Mouse (Mus musculus) induced T-regulatory cell, adult 2 months (primary cell): ENCODE data around the gene Zfp609.
"Not testable (repeated sequence)": the region's sequence is repeated elsewhere in the genome, so short reads cannot be mapped to it uniquely, and the experiment has no call there.

Source experiments
- DNase-seq: peaks from one replicate; pipeline ENCODE4 v3.0.0-alpha.2; 2012; ENCODE audit warnings: low read depth

Gene Zfp609

GRCm38 (mm10) chr9:65718195-65718594, 109.2 kb downstream of the Zfp609 start:
- no peak for DNase-seq

DNA sequence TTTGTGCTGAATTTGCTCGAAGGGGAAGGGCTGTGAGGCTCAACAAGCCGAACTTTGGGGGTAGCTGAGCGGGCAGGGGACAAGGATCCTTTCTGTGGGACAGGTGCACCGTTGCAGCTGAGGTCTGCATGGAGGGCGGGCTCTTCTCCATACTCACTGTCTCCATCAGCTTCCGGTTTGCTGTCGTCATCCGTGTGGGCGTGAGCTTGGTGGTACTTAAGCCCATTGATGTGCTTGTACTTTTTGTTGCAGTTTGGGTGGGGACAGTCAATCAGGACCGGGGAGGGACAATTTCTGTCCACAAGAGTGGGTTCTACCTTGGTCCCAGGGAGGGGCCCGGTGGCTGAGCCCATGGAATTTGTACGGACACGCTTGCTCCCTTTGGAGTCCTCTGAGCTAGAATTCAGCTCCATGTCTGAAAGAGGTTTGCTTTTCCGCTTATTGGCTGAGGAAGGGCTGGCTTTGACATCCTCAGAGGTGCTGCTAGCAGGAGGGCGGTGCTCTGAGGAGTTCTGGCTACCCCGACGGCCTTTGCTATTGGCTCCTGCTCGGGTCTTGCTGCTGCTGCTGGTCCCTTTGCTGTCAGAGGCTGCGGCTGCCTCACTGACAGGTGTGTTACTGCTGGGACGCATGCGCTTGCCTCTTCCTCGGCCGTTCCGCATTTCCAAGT, 123.3 kb downstream of the Zfp609 start:
- no peak for DNase-seq

DNA sequence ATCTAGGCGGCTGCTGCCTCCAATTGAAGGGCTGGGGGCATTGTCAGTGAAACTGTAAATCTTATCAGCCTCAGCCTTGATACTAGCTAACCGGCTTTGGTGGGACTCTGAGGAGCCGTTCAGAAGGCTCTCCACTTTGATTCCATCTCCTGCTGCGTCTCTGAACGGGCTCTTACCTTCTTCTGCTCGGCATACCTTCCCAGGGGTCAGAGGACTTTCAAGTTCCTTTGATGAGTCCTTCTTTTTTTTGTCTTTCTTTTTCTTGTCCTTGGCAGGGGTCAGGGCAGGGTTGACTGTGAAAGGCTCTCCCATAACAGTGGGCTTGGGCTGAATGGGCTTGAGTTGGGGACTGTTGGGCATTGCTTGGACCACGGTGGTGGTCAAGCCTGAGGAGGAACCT, 124.1 kb downstream of the Zfp609 start:
- no peak for DNase-seq

GRCm38 (mm10) chr9:65702286-65702685, 125.1 kb downstream of the Zfp609 start:
- DNase-seq: no peak

DNA sequence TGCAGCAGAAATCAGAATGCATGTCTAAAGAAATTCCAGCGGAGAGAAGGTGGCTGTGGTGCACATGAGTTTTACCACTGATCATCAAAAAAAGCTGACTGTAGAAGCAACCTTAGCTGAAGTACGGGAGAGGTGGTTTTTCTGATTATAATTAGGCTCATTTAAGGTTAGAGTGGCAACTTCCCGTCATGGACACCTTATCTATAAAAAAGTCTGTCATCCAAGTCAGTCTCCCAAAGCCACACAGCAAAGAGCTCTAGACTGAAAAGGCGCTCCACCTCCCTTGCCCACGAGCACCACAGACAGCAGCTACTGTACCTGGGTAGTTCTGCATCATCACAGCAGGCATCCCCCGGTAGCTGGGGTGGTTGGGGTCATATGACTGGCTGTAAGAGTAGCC, 126.9 kb downstream of the Zfp609 start:
- no peak for DNase-seq

- no peak for DNase-seq
Observed at GRCm38 (mm10) chr9:65697992-65698391, 129.4 kb downstream of the Zfp609 start.

- no peak for DNase-seq
Observed at GRCm38 (mm10) chr9:65697356-65697755, 130.0 kb downstream of the Zfp609 start.

DNA sequence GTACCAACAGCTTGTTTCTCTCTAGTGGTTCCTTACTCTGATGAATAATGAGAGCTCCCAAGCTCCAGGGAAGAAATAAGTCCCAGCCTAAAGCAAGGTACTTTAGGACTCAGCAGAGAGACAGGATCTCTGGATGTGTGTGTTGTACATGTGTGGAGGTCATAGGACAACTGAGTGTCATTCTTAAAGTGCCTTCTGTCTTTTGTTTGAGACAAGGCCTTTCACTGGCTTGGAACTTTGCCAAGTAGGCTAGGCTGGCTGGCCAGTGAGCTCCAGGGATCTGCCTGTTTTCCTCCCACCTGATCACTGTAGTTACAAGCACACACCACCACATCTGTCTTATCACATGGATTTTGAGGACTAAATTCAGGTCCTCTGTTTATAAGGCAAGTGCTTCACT, 131.0 kb downstream of the Zfp609 start:
- DNase-seq: no peak

GRCm38 (mm10) chr9:65695646-65696045, 131.7 kb downstream of the Zfp609 start:
- no peak for DNase-seq

- no peak for DNase-seq
Observed at GRCm38 (mm10) chr9:65692959-65693603, 134.3 kb downstream of the Zfp609 start.

DNA sequence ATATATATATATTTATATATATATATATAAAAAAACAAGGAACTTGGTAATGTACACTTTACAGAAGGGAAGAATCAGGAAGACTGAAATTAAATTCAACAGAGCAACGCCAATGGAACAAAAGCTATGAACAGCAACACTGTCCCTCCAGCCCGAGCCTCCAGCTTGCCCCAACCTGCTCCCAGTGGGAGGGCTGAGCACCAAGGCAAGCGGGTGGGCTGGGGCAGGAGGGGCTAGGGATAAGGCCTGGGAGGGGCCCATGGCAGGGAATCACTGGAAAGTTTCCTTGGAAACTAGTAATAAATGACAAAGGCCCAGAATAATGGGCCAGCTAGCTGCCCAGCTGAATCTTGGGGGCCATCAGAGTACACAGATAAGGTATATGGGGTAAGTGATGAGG, 134.9 kb downstream of the Zfp609 start:
- DNase-seq: no peak

DNA sequence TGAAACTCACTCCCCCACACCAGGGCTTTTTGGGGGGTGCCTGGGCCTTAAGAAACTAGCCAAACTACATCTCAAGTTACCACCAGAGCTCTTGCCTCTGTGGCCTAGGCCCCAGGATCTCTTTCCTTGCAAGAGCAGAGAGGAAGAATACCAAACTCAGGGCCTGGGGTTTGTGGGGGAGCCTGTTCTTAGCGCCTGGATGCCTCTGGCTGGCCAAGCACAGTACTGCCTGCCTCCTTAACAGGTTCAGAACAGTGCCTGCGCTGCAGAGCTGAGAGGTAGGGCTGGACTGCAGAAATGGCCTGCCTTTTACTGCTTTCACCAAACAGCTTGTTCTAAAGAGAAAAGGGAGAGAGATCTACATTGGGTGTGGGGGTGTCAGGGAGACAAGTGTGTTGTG, 137.5 kb downstream of the Zfp609 start:
- DNase-seq: not testable (repeated sequence)

DNA sequence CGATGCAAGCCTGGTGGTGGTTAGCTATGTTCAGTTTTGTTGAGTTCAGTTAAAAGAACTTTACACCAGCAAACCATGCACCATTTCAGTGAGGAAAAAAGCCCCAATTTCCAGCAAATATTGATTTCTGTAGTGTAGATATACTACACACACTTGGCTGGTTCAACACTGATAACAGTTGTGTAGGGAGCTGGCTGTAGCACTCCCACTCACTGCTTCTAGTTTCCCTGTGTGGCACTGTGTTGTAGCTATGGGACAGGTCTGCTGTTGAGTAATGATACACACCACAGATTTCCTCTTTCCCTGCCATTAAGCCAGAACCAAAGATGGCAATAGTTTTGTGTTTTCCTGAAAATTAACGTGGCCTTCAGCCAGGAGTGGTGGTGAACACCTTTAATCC, 142.7 kb downstream of the Zfp609 start:
- DNase-seq: no peak

DNA sequence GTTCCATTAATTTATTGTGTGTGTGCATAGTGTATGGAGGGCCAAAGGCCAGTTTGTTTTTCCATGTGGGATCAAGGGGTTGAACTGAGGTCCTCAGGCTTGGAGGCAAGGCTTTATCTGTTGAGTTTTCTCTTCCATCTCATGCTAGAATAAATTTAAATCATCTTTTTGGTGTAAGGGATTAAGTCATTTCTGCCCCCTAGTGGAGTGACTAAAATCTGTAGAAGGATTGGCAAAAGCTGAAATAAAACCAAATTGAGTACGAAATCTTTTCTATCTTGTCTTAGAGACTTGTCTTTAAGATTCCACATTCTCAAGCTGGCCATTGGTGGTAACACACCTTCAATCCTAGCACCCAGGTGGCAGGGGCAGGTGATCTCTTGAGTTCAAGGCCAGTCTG, 144.4 kb downstream of the Zfp609 start:
- peak; percentile 64 for DNase-seq

DNA sequence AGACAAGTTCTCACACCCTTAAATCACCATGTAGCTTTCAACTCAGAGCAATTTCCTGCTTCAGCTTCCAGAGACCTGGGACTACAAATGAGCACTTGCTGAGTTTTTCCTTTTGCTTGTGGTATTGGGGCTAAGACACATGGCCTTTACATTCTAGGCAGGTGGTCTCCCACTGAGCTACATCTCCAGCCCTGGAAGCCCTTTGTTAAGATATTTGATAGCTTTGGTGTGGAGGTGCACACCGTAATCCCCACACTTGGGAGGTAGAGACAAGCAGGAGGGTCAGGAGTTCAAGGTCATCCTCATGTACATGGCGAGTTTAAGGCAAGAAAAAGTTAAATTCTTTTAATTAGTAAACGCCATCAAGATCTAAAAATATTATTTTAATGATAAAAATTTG, 145.2 kb downstream of the Zfp609 start:
- no peak for DNase-seq

DNA sequence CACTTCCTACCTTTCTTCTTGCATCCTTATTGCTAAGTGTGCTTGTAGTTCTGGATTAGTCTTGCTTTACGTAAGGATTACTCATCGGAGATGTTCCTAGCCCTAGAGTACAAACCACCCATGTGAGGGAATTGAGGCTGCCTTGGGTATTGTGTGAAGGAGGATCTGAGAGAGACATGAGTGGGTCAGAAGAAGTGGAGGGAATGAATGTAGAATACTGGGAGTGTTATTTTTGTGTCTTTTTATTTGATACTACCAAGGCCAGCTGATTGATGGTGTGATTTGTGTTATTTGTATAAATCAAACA, 145.8 kb downstream of the Zfp609 start:
- no peak for DNase-seq

- no peak for DNase-seq
Observed at GRCm38 (mm10) chr9:65680938-65681633, 146.3 kb downstream of the Zfp609 start.

- DNase-seq: no peak
Observed at GRCm38 (mm10) chr9:65679181-65679761, 148.1 kb downstream of the Zfp609 start.

GRCm38 (mm10) chr9:65677119-65677462, 150.3 kb downstream of the Zfp609 start:
- no peak for DNase-seq

GRCm38 (mm10) chr9:65676358-65677118, 150.8 kb downstream of the Zfp609 start:
- peak; percentile 96 for DNase-seq

DNA sequence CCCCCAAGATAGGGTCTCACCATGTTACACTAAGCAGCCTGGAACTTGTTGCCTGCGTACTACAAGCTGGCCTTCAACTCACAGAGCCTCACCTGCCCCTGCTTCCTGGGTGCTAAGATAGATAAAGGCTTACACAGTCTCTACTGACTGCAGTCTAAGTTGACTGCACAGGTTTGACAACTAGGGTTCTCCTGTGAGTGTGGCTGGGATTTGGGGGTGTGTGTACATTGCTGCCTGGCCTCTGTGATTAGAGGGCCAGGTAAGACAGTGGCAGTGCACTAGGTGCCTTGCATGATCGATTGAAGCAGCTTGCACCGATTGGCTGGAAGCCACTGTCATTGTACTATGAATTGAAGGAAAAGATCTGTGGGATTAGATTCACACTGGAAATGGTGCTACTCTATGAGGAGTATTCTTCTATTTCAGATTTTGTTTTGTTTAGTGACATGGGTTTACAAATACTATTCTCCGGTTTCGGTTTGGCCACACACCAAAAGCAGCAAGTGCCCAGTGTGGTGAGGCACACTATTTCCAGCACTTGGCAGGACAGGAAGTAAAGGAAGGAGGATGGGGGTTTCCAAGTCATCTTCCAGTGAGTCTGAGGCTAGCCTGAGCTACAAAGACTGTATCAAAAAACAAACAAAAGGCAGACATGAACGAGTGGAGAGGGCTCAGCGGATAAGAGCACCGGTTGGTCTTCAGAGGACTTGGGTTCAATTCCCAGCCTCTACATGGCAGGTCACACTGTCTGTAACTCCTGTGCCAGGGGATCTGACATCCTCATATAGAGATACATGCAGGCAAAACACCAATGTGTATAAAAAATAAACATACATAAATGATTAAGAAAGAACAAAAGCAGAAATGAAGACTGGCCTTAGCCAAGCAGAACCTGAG, 151.7 kb downstream of the Zfp609 start:
- DNase-seq: no peak

GRCm38 (mm10) chr9:65672996-65673395, 154.4 kb downstream of the Zfp609 start:
- DNase-seq: no peak
